Mouse (Mus musculus): ENCODE results near the gene 9930022D16Rik. TPM values are rescaled to one million over a fixed set of nuclear protein-coding genes. Genes with fewer than 3 reads are reported as not detected.

9930022D16Rik gene
- polyA plus RNA-seq, 1 experiment from 2014 or later = not detected

GRCm38 (mm10) chr11:109395291-109395690 lies 18.4 kb upstream of the 9930022D16Rik start:
- H3K27me3 ChIP-seq (ENCODE audit: control insufficient read depth, insufficient read depth, low read length) = no peaks in the 10 kb centered on the region
- H3K4me2 ChIP-seq (ENCODE audit: low read depth, low read length) = no peak overlapping the region
- H3K9ac ChIP-seq (ENCODE audit: low read length) = no peak overlapping the region
- WGBS = 89% methylated on average over 9 of the region's 9 CpGs
- no peaks in the 10 kb centered on the region for H3K9me3 ChIP-seq (replicated peaks; ENCODE audit: control insufficient read depth, low read length)
- H3K4me1 ChIP-seq (ENCODE audit: control insufficient read depth, insufficient read depth, low read length) = peaks cover 2% of the 10 kb centered on the region; the same call in 1 of the 2 replicates
- H3K36me3 ChIP-seq (ENCODE audit: control insufficient read depth, insufficient read depth) = peaks cover 31% of the 10 kb centered on the region
- no peak overlapping the region for H3K4me3 ChIP-seq (ENCODE audit: low read length)
- ATAC-seq (replicated peaks; ENCODE audit: extremely low read depth, insufficient read depth, low FRiP score) = no peak
- no peak overlapping the region for H3K27ac ChIP-seq (ENCODE audit: low read length)

- Histone ChIP-seq H3K4me3 (ENCODE audit: low read length) (no peak overlapping the region), H3K4me1 (ENCODE audit: control insufficient read depth, insufficient read depth, low read length) (no peaks in the 10 kb centered on the region), H3K9me3 (replicated peaks; ENCODE audit: control insufficient read depth, low read length) (no peaks in the 10 kb centered on the region), H3K4me2 (ENCODE audit: low read depth, low read length) (no peak overlapping the region), H3K27ac (ENCODE audit: low read length) (no peak overlapping the region), H3K9ac (ENCODE audit: low read length) (no peak overlapping the region), H3K27me3 (ENCODE audit: control insufficient read depth, insufficient read depth, low read length) (no peaks in the 10 kb centered on the region), H3K36me3 (ENCODE audit: control insufficient read depth, insufficient read depth) (no peaks in the 10 kb centered on the region)
- no peak for ATAC-seq (replicated peaks; ENCODE audit: extremely low read depth, insufficient read depth, low FRiP score)
- WGBS = 90% methylated on average over 5 of the region's 5 CpGs
These were observed 7.3 kb upstream of the 9930022D16Rik start for GRCm38 (mm10) chr11:109406431-109406830.

- no peak overlapping the region for H3K27ac ChIP-seq (ENCODE audit: low read length)
- no peak overlapping the region for H3K9ac ChIP-seq (ENCODE audit: low read length)
- H3K4me3 ChIP-seq (ENCODE audit: low read length) = no peak overlapping the region
- H3K27me3 ChIP-seq (ENCODE audit: control insufficient read depth, insufficient read depth, low read length) = no peaks in the 10 kb centered on the region
- no peak for ATAC-seq (replicated peaks; ENCODE audit: extremely low read depth, insufficient read depth, low FRiP score)
- no peaks in the 10 kb centered on the region for H3K36me3 ChIP-seq (ENCODE audit: control insufficient read depth, insufficient read depth)
- H3K4me1 ChIP-seq (ENCODE audit: control insufficient read depth, insufficient read depth, low read length) = no peaks in the 10 kb centered on the region
- no peaks in the 10 kb centered on the region; the same call in 1 of the 2 replicates for H3K9me3 ChIP-seq (replicated peaks; ENCODE audit: control insufficient read depth, low read length)
- H3K4me2 ChIP-seq (ENCODE audit: low read depth, low read length) = no peak overlapping the region
- 84% methylated on average over 15 of the region's 15 CpGs for WGBS
These were observed 3.3 kb upstream of the 9930022D16Rik start for GRCm38 (mm10) chr11:109410197-109410980.

- WGBS = 89% methylated on average over 5 of the region's 5 CpGs
- Histone ChIP-seq H3K9me3 (replicated peaks; ENCODE audit: control insufficient read depth, low read length) (no peaks in the 10 kb centered on the region; the same call in 1 of the 2 replicates), H3K4me3 (ENCODE audit: low read length) (no peak overlapping the region), H3K36me3 (ENCODE audit: control insufficient read depth, insufficient read depth) (no peaks in the 10 kb centered on the region), H3K27ac (ENCODE audit: low read length) (no peak overlapping the region), H3K4me2 (ENCODE audit: low read depth, low read length) (no peak overlapping the region), H3K9ac (ENCODE audit: low read length) (no peak overlapping the region), H3K27me3 (ENCODE audit: control insufficient read depth, insufficient read depth, low read length) (no peaks in the 10 kb centered on the region), H3K4me1 (ENCODE audit: control insufficient read depth, insufficient read depth, low read length) (no peaks in the 10 kb centered on the region)
- no peak for ATAC-seq (replicated peaks; ENCODE audit: extremely low read depth, insufficient read depth, low FRiP score)
These were observed 1.1 kb downstream of the 9930022D16Rik start for GRCm38 (mm10) chr11:109414802-109415201.

- WGBS = 55% methylated on average over 8 of the region's 8 CpGs
- Histone ChIP-seq H3K27ac (ENCODE audit: low read length) (no peak overlapping the region), H3K4me1 (ENCODE audit: control insufficient read depth, insufficient read depth, low read length) (no peaks in the 10 kb centered on the region), H3K27me3 (ENCODE audit: control insufficient read depth, insufficient read depth, low read length) (no peaks in the 10 kb centered on the region), H3K9ac (ENCODE audit: low read length) (no peak overlapping the region), H3K9me3 (replicated peaks; ENCODE audit: control insufficient read depth, low read length) (no peaks in the 10 kb centered on the region; the same call in 1 of the 2 replicates), H3K4me3 (ENCODE audit: low read length) (no peak overlapping the region), H3K36me3 (ENCODE audit: control insufficient read depth, insufficient read depth) (no peaks in the 10 kb centered on the region), H3K4me2 (ENCODE audit: low read depth, low read length) (no peak overlapping the region)
- ATAC-seq (replicated peaks; ENCODE audit: extremely low read depth, insufficient read depth, low FRiP score) = no peak
These were observed 3.1 kb downstream of the 9930022D16Rik start for GRCm38 (mm10) chr11:109416709-109417420.

- Histone ChIP-seq H3K4me2 (ENCODE audit: low read depth, low read length) (no peak overlapping the region), H3K27me3 (ENCODE audit: control insufficient read depth, insufficient read depth, low read length) (no peaks in the 10 kb centered on the region), H3K4me3 (ENCODE audit: low read length) (no peak overlapping the region), H3K27ac (ENCODE audit: low read length) (no peak overlapping the region), H3K4me1 (ENCODE audit: control insufficient read depth, insufficient read depth, low read length) (no peaks in the 10 kb centered on the region), H3K36me3 (ENCODE audit: control insufficient read depth, insufficient read depth) (no peaks in the 10 kb centered on the region), H3K9ac (ENCODE audit: low read length) (no peak overlapping the region), H3K9me3 (replicated peaks; ENCODE audit: control insufficient read depth, low read length) (peaks cover 3% of the 10 kb centered on the region; the same call in 1 of the 2 replicates)
- WGBS = 77% methylated on average over 9 of the region's 9 CpGs
- ATAC-seq (replicated peaks; ENCODE audit: extremely low read depth, insufficient read depth, low FRiP score) = no peak
These were observed 3.8 kb downstream of the 9930022D16Rik start for GRCm38 (mm10) chr11:109417472-109418040.

- Histone ChIP-seq H3K9ac (ENCODE audit: low read length) (no peak overlapping the region), H3K27ac (ENCODE audit: low read length) (no peak overlapping the region), H3K4me2 (ENCODE audit: low read depth, low read length) (no peak overlapping the region), H3K4me1 (ENCODE audit: control insufficient read depth, insufficient read depth, low read length) (no peaks in the 10 kb centered on the region), H3K36me3 (ENCODE audit: control insufficient read depth, insufficient read depth) (no peaks in the 10 kb centered on the region), H3K27me3 (ENCODE audit: control insufficient read depth, insufficient read depth, low read length) (no peaks in the 10 kb centered on the region), H3K9me3 (replicated peaks; ENCODE audit: control insufficient read depth, low read length) (peaks cover 3% of the 10 kb centered on the region; the same call in 1 of the 2 replicates), H3K4me3 (ENCODE audit: low read length) (no peak overlapping the region)
- ATAC-seq (replicated peaks; ENCODE audit: extremely low read depth, insufficient read depth, low FRiP score) = no peak
- 49% methylated on average over 4 of the region's 4 CpGs for WGBS
These were observed 5.7 kb downstream of the 9930022D16Rik start for GRCm38 (mm10) chr11:109419461-109419860.

GRCm38 (mm10) chr11:109419961-109420566 lies 6.3 kb downstream of the 9930022D16Rik start:
- Histone ChIP-seq H3K4me3 (ENCODE audit: low read length) (no peak overlapping the region), H3K27ac (ENCODE audit: low read length) (no peak overlapping the region), H3K9me3 (replicated peaks; ENCODE audit: control insufficient read depth, low read length) (peaks cover 3% of the 10 kb centered on the region; the same call in 1 of the 2 replicates), H3K27me3 (ENCODE audit: control insufficient read depth, insufficient read depth, low read length) (no peaks in the 10 kb centered on the region), H3K36me3 (ENCODE audit: control insufficient read depth, insufficient read depth) (no peaks in the 10 kb centered on the region), H3K4me1 (ENCODE audit: control insufficient read depth, insufficient read depth, low read length) (no peaks in the 10 kb centered on the region), H3K4me2 (ENCODE audit: low read depth, low read length) (peak overlapping the region; percentile 31), H3K9ac (ENCODE audit: low read length) (no peak overlapping the region)
- ATAC-seq (replicated peaks; ENCODE audit: extremely low read depth, insufficient read depth, low FRiP score) = peak; percentile 38; the same call in 1 of the 2 replicates
- 41% methylated on average over 16 of the region's 16 CpGs for WGBS

Measured in heart, embryonic 16.5 days (tissue).